Mouse (Mus musculus) neural tube, embryonic 12.5 days (tissue): ENCODE measurements around the gene H2-D1. TPM values are rescaled to one million over a fixed set of nuclear protein-coding genes. Genes with fewer than 3 reads are reported as not detected.
"Not testable (repeated sequence)": the region's sequence is repeated elsewhere in the genome, so short reads cannot be mapped to it uniquely, and the experiment has no call there.

Experiments used
- ATAC-seq: fragments of 200-750 bp; cut with Nextera tagmentation; 2 replicates; pipeline ENCODE4 v1.8.0; 2017; ENCODE audit warnings: low read depth, mild to moderate bottlenecking, moderate TSS enrichment, moderate library complexity; ENCODE audit not compliant: low FRiP score
- H3K27ac ChIP-seq: fragments of 300-500 bp; sonication (generic); 2 replicates; pipeline ENCODE4 v1.5.1; 2016
- H3K27me3 ChIP-seq: fragments of 300-500 bp; sonication (generic); replicated peaks from 2 replicates; pipeline ENCODE4 v1.6.1; 2016; ENCODE audit warnings: mild to moderate bottlenecking
- H3K36me3 ChIP-seq: fragments of 300-500 bp; sonication (generic); 2 replicates; pipeline ENCODE4 v1.6.1; 2016; ENCODE audit warnings: mild to moderate bottlenecking
- H3K4me1 ChIP-seq: fragments of 300-500 bp; sonication (generic); 2 replicates; pipeline ENCODE4 v1.6.1; 2016
- H3K4me2 ChIP-seq: fragments of 300-500 bp; sonication (generic); replicated peaks from 2 replicates; pipeline ENCODE4 v1.6.1; 2016; ENCODE audit warnings: mild to moderate bottlenecking
- H3K4me3 ChIP-seq: fragments of 300-500 bp; sonication (generic); 2 replicates; pipeline ENCODE4 v1.5.1; 2016
- H3K9ac ChIP-seq: fragments of 300-500 bp; sonication (generic); 2 replicates; pipeline ENCODE4 v1.6.1; 2016; ENCODE audit warnings: mild to moderate bottlenecking
- H3K9me3 ChIP-seq: fragments of 300-500 bp; sonication (generic); 2 replicates; pipeline ENCODE4 v1.6.1; 2016; ENCODE audit warnings: mild to moderate bottlenecking
- WGBS: fragments of 180-500 bp; shearing (Covaris S2); methylation state at CpG from one replicate; pipeline ENCODE4 v1.1.7; 2016; 5-methylcytosine and 5-hydroxymethylcytosine counted together
- microRNA-seq: library from miRNA; unstranded; fragments of <30 nt; microRNA quantifications from one replicate; pipeline ENCODE4, GENCODE M21; 2017
- polyA plus RNA-seq: library from polyadenylated mRNA; unstranded; fragments of >200 nt; fragmentation: Nextera tagmentation; extraction: Ambion mirVana; gene quantifications from 2 replicates; pipeline ENCODE4 v1.2.1, GENCODE M21; 2016

The H2-D1 gene
- polyA plus RNA-seq, 1 experiment from 2014 or later: 58.8 TPM

GRCm38 (mm10) chr17:35300261-35300945 lies 37.9 kb downstream of the H2-D1 start:
- not testable (repeated sequence) for H3K4me1 ChIP-seq, H3K4me2 ChIP-seq, H3K9ac ChIP-seq, H3K9me3 ChIP-seq, H3K4me3 ChIP-seq, H3K27me3 ChIP-seq, H3K27ac ChIP-seq, H3K36me3 ChIP-seq, ATAC-seq
- WGBS: 90% methylated on average over 7 of the region's 7 CpGs

- H3K9ac ChIP-seq: no peak overlapping the region
- no peak overlapping the region for H3K27ac ChIP-seq
- H3K9me3 ChIP-seq: no peaks in the 10 kb centered on the region
- 27% methylated on average over 13 of the region's 13 CpGs for WGBS
- no peak overlapping the region for H3K4me2 ChIP-seq
- no peaks in the 10 kb centered on the region for H3K36me3 ChIP-seq
- no peaks in the 10 kb centered on the region for H3K27me3 ChIP-seq
- no peak for ATAC-seq
- no peak overlapping the region for H3K4me3 ChIP-seq
- H3K4me1 ChIP-seq: no peaks in the 10 kb centered on the region
These were observed 39.2 kb downstream of the H2-D1 start for GRCm38 (mm10) chr17:35301645-35302258.

- no peak overlapping the region for H3K4me2 ChIP-seq
- ATAC-seq: no peak
These were observed 40.7 kb downstream of the H2-D1 start for GRCm38 (mm10) chr17:35303271-35303670.

GRCm38 (mm10) chr17:35303756-35304350 lies 41.3 kb downstream of the H2-D1 start:
- no peak for ATAC-seq
- WGBS: 86% methylated on average over 10 of the region's 10 CpGs

More at GRCm38 (mm10) chr17:35303271-35303670, 40.7 kb downstream of the H2-D1 start:
- Histone ChIP-seq H3K9me3 (no peaks in the 10 kb centered on the region), H3K27ac (no peak overlapping the region), H3K36me3 (no peaks in the 10 kb centered on the region), H3K27me3 (no peaks in the 10 kb centered on the region; the same call in 1 of the 2 replicates), H3K9ac (no peak overlapping the region), H3K4me1 (no peaks in the 10 kb centered on the region), H3K4me3 (no peak overlapping the region)
- 82% methylated on average over 2 of the region's 2 CpGs for WGBS

GRCm38 (mm10) chr17:35304478-35304877 lies 41.9 kb downstream of the H2-D1 start:
- Histone ChIP-seq H3K27me3 (no peaks in the 10 kb centered on the region; the same call in 1 of the 2 replicates), H3K36me3 (no peaks in the 10 kb centered on the region), H3K4me3 (no peak overlapping the region), H3K9ac (no peak overlapping the region), H3K4me1 (no peaks in the 10 kb centered on the region), H3K9me3 (no peaks in the 10 kb centered on the region), H3K27ac (no peak overlapping the region), H3K4me2 (no peak overlapping the region)
- 75% methylated on average over 6 of the region's 6 CpGs for WGBS
- no peak for ATAC-seq

More at GRCm38 (mm10) chr17:35303756-35304350, 41.3 kb downstream of the H2-D1 start:
- H3K4me3 ChIP-seq: no peak overlapping the region
- no peaks in the 10 kb centered on the region; the same call in 1 of the 2 replicates for H3K27me3 ChIP-seq
- H3K4me2 ChIP-seq: no peak overlapping the region
- H3K4me1 ChIP-seq: no peaks in the 10 kb centered on the region
- H3K9ac ChIP-seq: no peak overlapping the region
- no peak overlapping the region for H3K27ac ChIP-seq
- no peaks in the 10 kb centered on the region for H3K9me3 ChIP-seq
- no peaks in the 10 kb centered on the region for H3K36me3 ChIP-seq

GRCm38 (mm10) chr17:35304921-35305320 lies 42.4 kb downstream of the H2-D1 start:
- H3K9ac ChIP-seq, H3K4me1 ChIP-seq, H3K9me3 ChIP-seq, H3K27me3 ChIP-seq, H3K4me2 ChIP-seq, H3K36me3 ChIP-seq, H3K27ac ChIP-seq, H3K4me3 ChIP-seq, ATAC-seq: not testable (repeated sequence)
- WGBS: 85% methylated on average over 8 of the region's 8 CpGs

Small RNAs within 50 kb of the gene (microRNA-seq; reads per million reads assigned to microRNA genes)
- gene Mir6975 (4.2 reads per million, percentile 12 among the genes with 10 or more reads in this experiment), gene Mir8094 (not detected)

Other genes starting within 250 kb of the H2-D1 start
- 0.06 and 0.15 TPM in 2 replicates for gene Vwa7, start 246.2 kb upstream of the H2-D1 start, polyA plus RNA-seq
- gene Sapcd1, start 234.7 kb upstream of the H2-D1 start, polyA plus RNA-seq: 3.8 and 5.0 TPM in 2 replicates
- 3.1 and 4.1 TPM in 2 replicates for gene Msh5, start 216.0 kb upstream of the H2-D1 start, polyA plus RNA-seq
- gene Clic1, start 212.8 kb upstream of the H2-D1 start, polyA plus RNA-seq: 169 and 178 TPM in 2 replicates
- gene Ddah2, start 203.7 kb upstream of the H2-D1 start, polyA plus RNA-seq: 564 and 591 TPM in 2 replicates
- gene Ly6g6c, start 197.3 kb upstream of the H2-D1 start, polyA plus RNA-seq: not detected in 2 replicates
- gene Mpig6b, start 196.5 kb upstream of the H2-D1 start, polyA plus RNA-seq: 0.81 and 0.88 TPM in 2 replicates
- 0.38 and 0.57 TPM in 2 replicates for gene Ly6g6e, start 185.8 kb upstream of the H2-D1 start, polyA plus RNA-seq
- 1.9 and 2.2 TPM in 2 replicates for gene Ly6g6d, start 184.7 kb upstream of the H2-D1 start, polyA plus RNA-seq
- 0.23 and 0.84 TPM in 2 replicates for gene Ly6g6f, start 177.1 kb upstream of the H2-D1 start, polyA plus RNA-seq
- gene Abhd16a, start 173.5 kb upstream of the H2-D1 start, polyA plus RNA-seq: 78.7 and 83.6 TPM in 2 replicates
- not detected in 2 replicates for gene Ly6g5c, start 154.5 kb upstream of the H2-D1 start, polyA plus RNA-seq
- 1.1 TPM in 2 replicates for gene Ly6g5b, start 147.3 kb upstream of the H2-D1 start, polyA plus RNA-seq
- 24.9 and 28.0 TPM in 2 replicates for gene Gpank1, start 141.3 kb upstream of the H2-D1 start, polyA plus RNA-seq
- 289 and 295 TPM in 2 replicates for gene Csnk2b, start 140.7 kb upstream of the H2-D1 start, polyA plus RNA-seq
- gene D17H6S53E, start 136.4 kb upstream of the H2-D1 start, polyA plus RNA-seq: 6.1 and 7.8 TPM in 2 replicates
- gene Apom, start 130.7 kb upstream of the H2-D1 start, polyA plus RNA-seq: 0.32 and 0.93 TPM in 2 replicates
- gene Bag6, start 127.6 kb upstream of the H2-D1 start, polyA plus RNA-seq: 82.8 and 84.5 TPM in 2 replicates
- 205 and 224 TPM in 2 replicates for gene Prrc2a, start 97.8 kb upstream of the H2-D1 start, polyA plus RNA-seq
- 8.3 and 9.1 TPM in 2 replicates for gene Aif1, start 86.7 kb upstream of the H2-D1 start, polyA plus RNA-seq
- 6.8 and 7.0 TPM in 2 replicates for gene Lst1, start 74.3 kb upstream of the H2-D1 start, polyA plus RNA-seq
- gene Ltb, start 68.3 kb upstream of the H2-D1 start, polyA plus RNA-seq: 0.39 and 0.57 TPM in 2 replicates
- 0.18 TPM in 1 of 2 replicates, not detected in the other for gene Tnf, start 60.7 kb upstream of the H2-D1 start, polyA plus RNA-seq
- not detected in 2 replicates for gene Lta, start 57.4 kb upstream of the H2-D1 start, polyA plus RNA-seq
- not detected in 2 replicates for gene Gm16181, start 41.9 kb upstream of the H2-D1 start, polyA plus RNA-seq
- 26.2 and 28.4 TPM in 2 replicates for gene Atp6v1g2, start 29.1 kb upstream of the H2-D1 start, polyA plus RNA-seq
- gene Nfkbil1, start 26.9 kb upstream of the H2-D1 start, polyA plus RNA-seq: 10.6 and 11.5 TPM in 2 replicates
- 511 and 522 TPM in 2 replicates for gene Ddx39b, start 21.0 kb upstream of the H2-D1 start, polyA plus RNA-seq
- 0.06 and 0.10 TPM in 2 replicates for gene H2-Q1, start 57.7 kb downstream of the H2-D1 start, polyA plus RNA-seq
- 0.28 and 0.42 TPM in 2 replicates for gene H2-Q2, start 79.5 kb downstream of the H2-D1 start, polyA plus RNA-seq
- 2.7 and 3.2 TPM in 2 replicates for gene H2-Q4, start 116.9 kb downstream of the H2-D1 start, polyA plus RNA-seq
- gene H2-Q6, start 162.1 kb downstream of the H2-D1 start, polyA plus RNA-seq: 0.48 and 0.64 TPM in 2 replicates
- 6.5 and 6.8 TPM in 2 replicates for gene H2-Q7, start 176.4 kb downstream of the H2-D1 start, polyA plus RNA-seq
- gene H2-Q10, start 207.4 kb downstream of the H2-D1 start, polyA plus RNA-seq: 0.18 and 0.27 TPM in 2 replicates
- not detected in 2 replicates for gene Pou5f1, start 243.3 kb downstream of the H2-D1 start, polyA plus RNA-seq